Mouse (Mus musculus): ENCODE results near the gene Sdr39u1.

Sdr39u1 gene

GRCm38 (mm10) chr14:55884166-55884565 lies 15.9 kb downstream of the Sdr39u1 start, which contains the start of gene Cbln3:
Gene Cbln3 (minus strand): TSS chr14:55884392.
- no peak for DNase-seq (ENCODE audit: low read depth, low spot score)

GRCm38 (mm10) chr14:55883663-55884062 lies 16.4 kb downstream of the Sdr39u1 start:
- no peak for DNase-seq (ENCODE audit: low read depth, low spot score)

GRCm38 (mm10) chr14:55883149-55883661 lies 16.9 kb downstream of the Sdr39u1 start:
- DNase-seq (ENCODE audit: low read depth, low spot score): no peak

- DNase-seq (ENCODE audit: low read depth, low spot score): no peak
Observed at GRCm38 (mm10) chr14:55882171-55882641, 17.9 kb downstream of the Sdr39u1 start.

- DNase-seq (ENCODE audit: low read depth, low spot score): no peak
Observed at GRCm38 (mm10) chr14:55880982-55881381, 19.1 kb downstream of the Sdr39u1 start.

GRCm38 (mm10) chr14:55879623-55880022 lies 20.5 kb downstream of the Sdr39u1 start:
- DNase-seq (ENCODE audit: low read depth, low spot score): peak; percentile 82

GRCm38 (mm10) chr14:55878316-55878940 lies 21.7 kb downstream of the Sdr39u1 start:
- DNase-seq (ENCODE audit: low read depth, low spot score): no peak

- no peak for DNase-seq (ENCODE audit: low read depth, low spot score)
Observed at GRCm38 (mm10) chr14:55877469-55878315, 22.4 kb downstream of the Sdr39u1 start.

GRCm38 (mm10) chr14:55873714-55874683 lies 26.1 kb downstream of the Sdr39u1 start:
- DNase-seq (ENCODE audit: low read depth, low spot score): peak; percentile 85

- DNase-seq (ENCODE audit: low read depth, low spot score): no peak
Observed at GRCm38 (mm10) chr14:55873242-55873713, 26.8 kb downstream of the Sdr39u1 start.

- DNase-seq (ENCODE audit: low read depth, low spot score): no peak
Observed at GRCm38 (mm10) chr14:55872551-55872950, 27.5 kb downstream of the Sdr39u1 start.

- no peak for DNase-seq (ENCODE audit: low read depth, low spot score)
Observed at GRCm38 (mm10) chr14:55872039-55872438, 28.1 kb downstream of the Sdr39u1 start.

- peak; percentile 75 for DNase-seq (ENCODE audit: low read depth, low spot score)
Observed at GRCm38 (mm10) chr14:55869538-55869937, 30.6 kb downstream of the Sdr39u1 start.

GRCm38 (mm10) chr14:55868230-55869026 lies 31.7 kb downstream of the Sdr39u1 start:
- DNase-seq (ENCODE audit: low read depth, low spot score): peak; percentile 87

- DNase-seq (ENCODE audit: low read depth, low spot score): peak; percentile 78
Observed at GRCm38 (mm10) chr14:55866962-55867361, 33.1 kb downstream of the Sdr39u1 start.

GRCm38 (mm10) chr14:55863773-55864172 lies 36.3 kb downstream of the Sdr39u1 start:
- DNase-seq (ENCODE audit: low read depth, low spot score): peak; percentile 87

GRCm38 (mm10) chr14:55862970-55863369 lies 37.1 kb downstream of the Sdr39u1 start:
- DNase-seq (ENCODE audit: low read depth, low spot score): no peak

- peak; percentile 58 for DNase-seq (ENCODE audit: low read depth, low spot score)
Observed at GRCm38 (mm10) chr14:55862186-55862585, 37.9 kb downstream of the Sdr39u1 start.

GRCm38 (mm10) chr14:55857588-55857987 lies 42.5 kb downstream of the Sdr39u1 start:
- DNase-seq (ENCODE audit: low read depth, low spot score): no peak

- peak; percentile 76 for DNase-seq (ENCODE audit: low read depth, low spot score)
Observed at GRCm38 (mm10) chr14:55855101-55855561, 45.0 kb downstream of the Sdr39u1 start.

All from R1 (cell line).